8 mouse cellular contexts compared by ENCODE assay signal in genomic region chr6:67535005-67535776, GRCm38 (mm10). TPM values are rescaled to one million over a fixed set of nuclear protein-coding genes. Genes with fewer than 3 reads are reported as not detected.
DNase-seq lines count a peak whose midpoint lies in the region; ATAC-seq and TF ChIP-seq lines count a peak whose summit lies in the region.

No protein-coding gene starts in this region.

- no peaks in the 10 kb centered on the region for H3K36me3 ChIP-seq in heart, embryonic 16.5 days (ENCODE audit: control insufficient read depth, insufficient read depth)
- no peaks in the 10 kb centered on the region for H3K36me3 ChIP-seq in hindbrain, embryonic 16.5 days (ENCODE audit: control insufficient read depth, insufficient read depth, low read length)
- H3K36me3 ChIP-seq in liver, postnatal 0 days (replicated peaks; ENCODE audit: insufficient read depth, low read length), result no peaks in the 10 kb centered on the region
- H3K36me3 ChIP-seq in neural tube, embryonic 12.5 days, result no peaks in the 10 kb centered on the region

- peaks cover 49% of the 10 kb centered on the region for H3K27me3 ChIP-seq in heart, embryonic 16.5 days (ENCODE audit: control insufficient read depth, insufficient read depth, low read length)
- H3K27me3 ChIP-seq in hindbrain, embryonic 16.5 days (replicated peaks; ENCODE audit: control insufficient read depth, insufficient read depth, low read length), result peaks cover 42% of the 10 kb centered on the region
- peaks cover 46% of the 10 kb centered on the region for H3K27me3 ChIP-seq in liver, postnatal 0 days (ENCODE audit: insufficient read depth, low read length)
- peaks cover 58% of the 10 kb centered on the region for H3K27me3 ChIP-seq in neural tube, embryonic 12.5 days (replicated peaks)

- peak overlapping the region; percentile 56 for H3K4me3 ChIP-seq in heart, embryonic 16.5 days (ENCODE audit: low read length)
- H3K4me3 ChIP-seq in hindbrain, embryonic 16.5 days (ENCODE audit: low read length), result peak overlapping the region; percentile 58
- H3K4me3 ChIP-seq in liver, postnatal 0 days (ENCODE audit: low read depth, low read length), result peak overlapping the region; percentile 32
- peak overlapping the region; percentile 41 for H3K4me3 ChIP-seq in neural tube, embryonic 12.5 days

- H3K27ac ChIP-seq in heart, embryonic 16.5 days (ENCODE audit: low read length), result no peak overlapping the region
- H3K27ac ChIP-seq in hindbrain, embryonic 16.5 days (ENCODE audit: low read depth, low read length), result no peak overlapping the region
- H3K27ac ChIP-seq in liver, postnatal 0 days (ENCODE audit: low read depth), result no peak overlapping the region
- no peak overlapping the region for H3K27ac ChIP-seq in neural tube, embryonic 12.5 days

- peak overlapping the region; percentile 90 for H3K4me2 ChIP-seq in heart, embryonic 16.5 days (ENCODE audit: low read depth, low read length)
- H3K4me2 ChIP-seq in hindbrain, embryonic 16.5 days (ENCODE audit: low read length), result peak overlapping the region; percentile 87
- peak overlapping the region; percentile 59 for H3K4me2 ChIP-seq in liver, postnatal 0 days (ENCODE audit: low read depth, low read length)
- peak overlapping the region; percentile 79 for H3K4me2 ChIP-seq in neural tube, embryonic 12.5 days (replicated peaks)

- H3K9me3 ChIP-seq in heart, embryonic 16.5 days (replicated peaks; ENCODE audit: control insufficient read depth, low read length), result no peaks in the 10 kb centered on the region
- H3K9me3 ChIP-seq in hindbrain, embryonic 16.5 days (ENCODE audit: control insufficient read depth, low read length), result no peaks in the 10 kb centered on the region
- H3K9me3 ChIP-seq in liver, postnatal 0 days (ENCODE audit: low read length), result no peaks in the 10 kb centered on the region
- no peaks in the 10 kb centered on the region for H3K9me3 ChIP-seq in neural tube, embryonic 12.5 days

- intact Hi-C loops in left cerebral cortex, postnatal 14 days (cut with DNase I), result no loop called here

- WGBS in heart, embryonic 16.5 days, result 1% methylated on average over 62 of the region's 62 CpGs
- under 1% methylated on average over 62 of the region's 62 CpGs for WGBS in hindbrain, embryonic 16.5 days
- 2% methylated on average over 62 of the region's 62 CpGs for WGBS in liver, postnatal 0 days (ENCODE audit: insufficient replicate concordance)
- under 1% methylated on average over 62 of the region's 62 CpGs for WGBS in neural tube, embryonic 12.5 days

- TF ChIP-seq EP300 in liver, postnatal 0 days (IDR thresholded peaks at IDR 0.05; ENCODE audit: low read depth), result no peak

- H3K4me1 ChIP-seq in heart, embryonic 16.5 days (ENCODE audit: control insufficient read depth, insufficient read depth, low read length), result peaks cover 12% of the 10 kb centered on the region
- peaks cover 13% of the 10 kb centered on the region for H3K4me1 ChIP-seq in hindbrain, embryonic 16.5 days (ENCODE audit: control insufficient read depth, insufficient read depth, low read depth, low read length)
- H3K4me1 ChIP-seq in liver, postnatal 0 days (ENCODE audit: insufficient read depth), result 0 out of 2 replicates have a peak, but pooled peaks cover 4% of the 10 kb centered on the region
- H3K4me1 ChIP-seq in neural tube, embryonic 12.5 days, result peaks cover 16% of the 10 kb centered on the region

- TF ChIP-seq CTCF in liver, postnatal 0 days (IDR thresholded peaks at IDR 0.05; ENCODE audit: low read depth), result no peak

- peak overlapping the region; percentile 41 for H3K9ac ChIP-seq in heart, embryonic 16.5 days (ENCODE audit: low read length)
- H3K9ac ChIP-seq in hindbrain, embryonic 16.5 days (ENCODE audit: low read depth, low read length), result peak overlapping the region; percentile 65
- no peak overlapping the region for H3K9ac ChIP-seq in liver, postnatal 0 days (replicated peaks)
- H3K9ac ChIP-seq in neural tube, embryonic 12.5 days, result peak overlapping the region; percentile 29; the same call in 1 of the 2 replicates

- DNase-seq in heart, adult 9 months (ENCODE audit: low spot score in 2 of 2), result no peak
- peak; percentile 38 for DNase-seq in liver, postnatal 0 days
- DNase-seq in left cerebral cortex, postnatal 14 days (ENCODE audit: low spot score in 2 of 2), result no peak
- no peak for DNase-seq in ovary, adult 18-20 months (ENCODE audit: low spot score)

- ATAC-seq in heart, embryonic 16.5 days (replicated peaks; ENCODE audit: extremely low read depth, insufficient read depth, low FRiP score), result peak; percentile 8; the same call in 1 of the 2 replicates
- ATAC-seq in common myeloid progenitor, adult 5-6 weeks (replicated peaks; ENCODE audit: low read depth, poor library complexity, severe bottlenecking), result peak; percentile 46
- peak; percentile 83 for ATAC-seq in hindbrain, embryonic 16.5 days
- ATAC-seq in liver, postnatal 0 days, result peak; percentile 14; the same call in 1 of the 2 replicates
- peak; percentile 51 for ATAC-seq in neural tube, embryonic 12.5 days (ENCODE audit: low FRiP score, low read depth)

RNA-seq across cellular contexts. Expression of gene Tacstd2, which starts 0.4 kb away (rescaled TPM):
- polyA plus RNA-seq in heart, embryonic 16.5 days (2015; fragmentation: Nextera tagmentation; extraction: Ambion mirVana), result 1.6 and 2.7 TPM in 2 replicates
- 16.6 and 17.1 TPM in 2 replicates for total RNA-seq in common myeloid progenitor, adult 5-6 weeks (2017)
- polyA plus RNA-seq in hindbrain, embryonic 16.5 days (2015; fragmentation: Nextera tagmentation; extraction: Ambion mirVana), result 2.1 and 2.8 TPM in 2 replicates
- polyA plus RNA-seq in liver, postnatal 0 days (2015; fragmentation: Nextera tagmentation; extraction: Ambion mirVana), result 0.47 and 0.67 TPM in 2 replicates
- polyA plus RNA-seq in neural tube, embryonic 12.5 days (2016; fragmentation: Nextera tagmentation; extraction: Ambion mirVana), result 2.7 and 2.8 TPM in 2 replicates
- total RNA-seq in left cerebral cortex, postnatal 14 days (2021), result under 1 TPM in 1 of 2 experiments, not detected in 1; 0.32 TPM

RNA-seq across cellular contexts. Expression of gene Il23r, which starts 43.5 kb away (rescaled TPM):
- 0.05 TPM in 1 of 2 replicates, not detected in the other for polyA plus RNA-seq in heart, embryonic 16.5 days (2015; fragmentation: Nextera tagmentation; extraction: Ambion mirVana)
- total RNA-seq in common myeloid progenitor, adult 5-6 weeks (2017), result 0.63 TPM in 1 of 2 replicates, not detected in the other
- not detected in 2 replicates for polyA plus RNA-seq in hindbrain, embryonic 16.5 days (2015; fragmentation: Nextera tagmentation; extraction: Ambion mirVana)
- not detected in 2 replicates for polyA plus RNA-seq in liver, postnatal 0 days (2015; fragmentation: Nextera tagmentation; extraction: Ambion mirVana)
- polyA plus RNA-seq in neural tube, embryonic 12.5 days (2016; fragmentation: Nextera tagmentation; extraction: Ambion mirVana), result not detected in 2 replicates
- not detected for total RNA-seq in left cerebral cortex, postnatal 14 days (2021)

Comparison
In these comparisons a context has a peak if more than half of its experiments do, and no peak if none do; other contexts are left out.
1. ATAC-seq: peak in every context shown above with its lines; median percentile 83 in hindbrain, embryonic 16.5 days; 51 in neural tube, embryonic 12.5 days; 46 in common myeloid progenitor, adult 5-6 weeks; 14 in liver, postnatal 0 days; 8 in heart, embryonic 16.5 days.